Mouse (Mus musculus): ENCODE data around the gene Gck.
A peak's percentile ranks its signal among the peaks of the same experiment; 100 is the strongest.

Gene Gck

DNA sequence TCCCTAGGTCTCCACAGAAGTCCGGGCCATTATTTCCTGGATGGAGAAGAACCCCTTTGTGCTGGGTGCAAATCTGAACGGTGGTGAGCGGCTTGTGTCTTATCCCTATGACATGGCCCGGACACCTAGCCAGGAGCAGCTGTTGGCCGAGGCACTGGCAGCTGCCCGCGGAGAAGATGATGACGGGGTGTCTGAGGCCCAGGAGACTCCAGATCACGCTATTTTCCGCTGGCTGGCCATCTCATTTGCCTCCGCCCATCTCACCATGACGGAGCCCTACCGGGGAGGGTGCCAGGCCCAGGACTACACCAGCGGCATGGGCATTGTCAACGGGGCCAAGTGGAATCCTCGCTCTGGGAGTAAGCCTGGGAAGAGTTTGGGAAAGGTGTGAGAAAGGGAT, 79.8 kb downstream of the Gck start:
- DNase-seq, result no peak

DNA sequence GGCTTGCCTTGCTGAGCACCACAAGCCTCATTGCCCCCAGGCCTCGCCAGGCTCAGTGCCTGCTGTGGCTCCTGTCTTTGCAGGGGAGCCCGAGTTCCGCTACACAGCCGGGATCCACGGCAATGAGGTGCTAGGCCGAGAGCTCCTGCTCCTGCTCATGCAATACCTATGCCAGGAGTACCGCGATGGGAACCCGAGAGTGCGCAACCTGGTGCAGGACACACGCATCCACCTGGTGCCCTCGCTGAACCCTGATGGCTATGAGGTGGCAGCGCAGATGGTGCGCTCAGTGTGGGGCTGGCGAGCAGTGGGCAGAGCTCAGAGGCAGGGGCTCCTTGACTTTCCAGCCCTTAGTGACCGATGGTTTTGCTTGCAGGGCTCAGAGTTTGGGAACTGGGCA, 80.5 kb downstream of the Gck start:
- DNase-seq, result no peak

DNA sequence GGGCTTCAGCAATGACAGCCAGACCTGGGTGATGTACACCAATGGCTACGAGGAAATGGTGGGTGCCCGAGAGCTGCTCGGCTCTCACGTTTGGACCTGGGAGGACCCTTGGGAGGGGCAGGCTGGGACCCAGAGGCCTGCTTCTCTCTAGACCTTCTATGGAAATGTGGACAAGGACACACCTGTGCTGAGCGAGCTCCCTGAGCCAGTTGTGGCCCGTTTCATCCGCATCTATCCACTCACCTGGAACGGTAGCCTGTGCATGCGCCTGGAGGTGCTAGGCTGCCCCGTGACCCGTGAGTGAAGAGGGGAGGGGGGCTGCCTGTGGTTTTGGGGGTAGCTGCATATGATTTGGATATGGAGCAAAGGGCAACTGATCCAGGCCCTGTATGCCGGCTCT, 81.6 kb downstream of the Gck start:
- DNase-seq, result no peak

DNA sequence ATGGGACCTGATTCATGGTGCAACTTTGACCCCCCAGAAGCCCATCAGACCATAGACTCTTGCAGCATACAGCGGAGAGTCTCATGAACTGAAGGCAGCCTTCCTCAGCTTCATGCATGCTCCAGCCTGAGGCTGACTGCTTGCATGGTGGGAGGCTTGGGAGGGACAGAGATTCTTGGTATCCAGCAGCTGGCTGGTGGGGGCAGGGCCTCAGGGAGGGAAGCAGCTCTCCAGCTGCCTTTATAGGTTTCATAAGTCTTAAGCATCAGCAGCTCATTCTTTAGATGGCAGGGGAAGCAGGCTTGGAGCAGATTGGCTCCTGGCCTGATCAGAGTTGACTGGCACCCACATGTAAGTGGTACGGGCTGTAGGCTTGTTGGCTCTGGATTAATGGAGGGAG, 82.7 kb downstream of the Gck start:
- DNase-seq, result no peak

DNA sequence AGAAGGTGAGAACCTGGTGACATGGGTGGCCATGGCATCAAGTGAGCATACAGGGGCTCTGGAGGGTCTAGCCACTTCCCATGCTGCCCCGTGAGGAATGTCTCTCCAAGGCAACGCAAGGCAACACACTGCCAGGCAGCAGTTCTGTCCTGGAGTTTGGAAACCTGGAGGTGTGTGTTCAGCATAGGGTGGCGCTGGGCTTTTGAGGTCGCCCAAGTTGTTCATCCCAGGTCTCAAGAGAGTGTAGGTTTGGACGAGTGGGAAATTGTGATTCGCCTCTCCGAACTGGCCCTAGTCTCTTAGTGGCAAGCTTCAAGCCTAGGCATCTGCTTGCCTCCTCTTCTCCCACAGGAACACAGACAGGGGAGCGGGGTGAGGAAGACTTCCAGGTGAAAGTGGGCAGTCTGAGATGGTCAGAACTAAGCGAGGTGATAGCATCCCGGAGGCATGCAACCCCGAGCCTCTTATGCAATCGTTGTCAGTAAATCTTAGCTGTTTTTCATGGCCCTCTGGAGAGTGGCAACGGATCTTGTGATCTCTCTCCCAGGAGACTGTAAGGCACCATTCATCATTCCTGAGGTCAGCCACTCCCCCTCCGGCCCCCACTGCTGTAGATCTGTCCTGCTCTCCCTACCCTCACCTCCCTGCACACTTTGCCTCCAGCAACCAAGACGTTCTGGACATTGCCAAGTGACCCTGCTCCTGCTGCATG, 87.3 kb downstream of the Gck start:
- no peak for DNase-seq

DNA sequence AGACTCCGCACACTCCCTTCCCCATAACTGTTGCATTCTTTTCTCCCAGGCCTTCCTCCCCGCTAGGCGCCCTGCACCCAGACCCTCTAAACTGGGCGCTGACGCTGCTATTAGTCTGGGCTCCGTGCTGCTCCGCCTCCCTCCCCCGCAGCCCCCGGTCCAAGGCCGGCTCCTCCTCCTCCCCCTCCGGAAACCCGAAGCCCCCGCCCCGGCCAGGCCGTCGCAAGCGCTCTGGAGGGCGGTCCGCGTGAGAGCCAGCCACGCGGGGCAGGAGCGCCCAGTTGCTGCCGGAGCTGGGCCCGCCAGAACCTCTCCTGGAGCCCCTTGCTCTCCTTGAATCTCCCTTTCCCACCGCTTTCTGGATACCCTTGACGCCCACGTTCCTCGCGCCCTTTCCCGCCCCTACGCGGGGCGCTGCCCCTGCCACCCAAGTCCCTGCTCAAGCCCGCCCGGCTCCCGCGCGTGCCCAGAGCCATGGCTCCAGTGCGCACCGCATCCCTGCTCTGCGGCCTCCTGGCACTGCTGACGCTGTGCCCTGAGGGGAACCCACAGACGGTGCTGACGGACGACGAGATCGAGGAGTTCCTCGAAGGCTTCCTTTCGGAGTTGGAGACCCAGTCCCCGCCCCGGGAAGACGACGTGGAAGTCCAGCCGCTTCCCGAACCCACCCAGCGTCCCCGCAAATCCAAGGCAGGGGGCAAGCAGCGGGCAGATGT, 88.0 kb downstream of the Gck start, which contains the start of gene Aebp1:
Aebp1 (plus strand) TSS at position 270 of the 716 bp plus-strand sequence.
- peak; percentile 52 for DNase-seq

DNA sequence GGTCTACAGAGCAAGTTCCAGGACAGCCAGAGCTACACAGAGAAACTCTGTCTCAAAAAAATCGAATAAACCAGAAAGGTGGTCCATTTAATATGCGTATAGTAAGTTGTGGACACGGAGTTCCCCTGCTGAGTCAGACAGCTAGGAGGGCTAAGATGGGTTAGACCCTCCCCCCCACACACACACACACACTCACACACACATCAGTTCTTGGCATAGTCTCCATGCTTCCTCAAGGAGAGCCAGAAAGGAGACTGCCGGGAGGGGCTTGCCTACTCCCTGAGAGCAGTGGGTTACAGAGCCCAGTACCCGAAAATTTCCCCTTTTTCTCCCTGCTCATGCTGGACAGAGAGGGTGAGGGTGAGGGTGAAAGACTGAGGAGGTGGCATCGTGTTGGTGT, 89.2 kb downstream of the Gck start:
- DNase-seq, result no peak

DNA sequence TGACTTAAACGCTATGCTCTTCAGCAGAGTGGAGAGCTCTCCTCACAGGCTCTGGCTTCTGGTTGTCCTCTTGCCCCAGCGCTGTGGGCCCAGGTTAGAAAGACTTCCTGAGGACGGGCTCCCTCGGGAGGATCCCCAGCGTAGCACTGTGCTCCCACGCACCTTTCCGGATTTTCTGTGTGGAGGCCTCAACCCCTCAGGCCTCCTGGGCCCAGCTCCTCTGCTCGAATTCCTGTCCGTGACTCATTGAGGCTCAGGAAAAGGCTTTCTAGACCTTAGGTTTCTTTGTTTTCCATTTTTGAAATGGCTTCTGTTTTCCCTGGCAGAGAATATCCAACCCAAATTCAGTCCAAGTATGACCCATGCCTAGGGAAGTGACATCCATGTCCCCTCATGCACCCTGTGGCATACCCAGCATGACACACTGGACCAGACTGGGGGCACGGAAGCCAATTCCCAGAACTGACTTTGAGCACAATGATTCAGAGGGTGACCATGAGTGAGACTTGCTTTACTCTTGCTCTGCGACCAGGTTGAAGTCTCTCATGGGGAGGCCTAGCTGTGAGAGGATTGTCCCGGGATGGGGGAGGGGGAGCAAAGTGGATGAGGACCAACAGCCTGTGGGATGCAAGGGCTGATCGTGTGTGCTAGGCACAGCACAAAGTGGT, 89.9 kb downstream of the Gck start:
- DNase-seq, result no peak

DNA sequence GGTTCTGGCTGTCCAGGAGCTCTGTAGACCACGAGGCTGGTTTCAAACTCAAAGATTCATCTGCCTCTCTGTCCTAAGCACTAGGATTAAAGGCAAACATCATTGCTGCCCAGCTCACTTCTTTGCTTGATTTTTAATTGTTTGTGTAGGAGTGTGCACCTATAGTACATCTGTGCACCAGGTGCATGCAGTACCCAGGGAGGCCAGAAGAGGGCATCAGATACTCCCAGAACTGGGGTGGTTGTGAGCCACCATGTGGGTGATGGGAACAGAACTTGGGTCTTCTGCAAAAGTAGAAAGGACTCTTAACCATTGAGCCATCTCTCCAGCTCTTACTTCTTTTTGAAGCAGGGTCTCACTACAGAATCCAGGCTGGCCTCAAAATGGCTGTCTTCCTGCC, 91.2 kb downstream of the Gck start:
- no peak for DNase-seq

DNA sequence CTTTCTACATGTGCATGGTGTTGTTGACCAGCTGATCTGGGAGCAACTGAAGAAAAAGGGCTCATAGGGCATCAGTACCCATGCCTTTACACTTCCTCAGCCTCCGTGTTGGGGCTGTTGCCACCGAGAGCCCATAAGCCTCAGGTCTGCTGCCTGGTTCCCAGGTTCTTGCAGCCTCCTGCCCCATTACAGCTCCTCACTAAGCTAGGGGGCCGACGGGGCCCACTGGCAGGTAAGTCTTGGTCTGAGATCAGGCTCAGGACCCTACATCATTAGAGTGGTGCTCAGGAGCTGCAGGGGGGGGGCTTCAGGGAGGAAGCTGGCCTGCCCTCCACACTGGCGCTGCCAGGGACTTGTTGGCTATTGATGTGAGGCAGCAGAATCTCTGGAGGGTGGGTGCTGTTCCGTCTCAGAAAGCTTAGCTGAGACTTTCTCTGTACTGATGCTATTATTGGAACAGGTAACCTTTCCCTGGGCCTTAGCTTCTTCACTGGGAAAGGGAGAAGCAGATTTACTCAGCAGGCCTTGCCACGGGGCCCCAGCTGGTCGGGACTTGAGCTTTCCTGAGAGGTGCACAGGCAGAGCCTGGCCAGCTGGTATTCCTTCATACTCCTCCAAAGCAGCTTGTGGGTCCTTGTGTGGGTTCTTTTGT, 93.3 kb downstream of the Gck start:
- no peak for DNase-seq

DNA sequence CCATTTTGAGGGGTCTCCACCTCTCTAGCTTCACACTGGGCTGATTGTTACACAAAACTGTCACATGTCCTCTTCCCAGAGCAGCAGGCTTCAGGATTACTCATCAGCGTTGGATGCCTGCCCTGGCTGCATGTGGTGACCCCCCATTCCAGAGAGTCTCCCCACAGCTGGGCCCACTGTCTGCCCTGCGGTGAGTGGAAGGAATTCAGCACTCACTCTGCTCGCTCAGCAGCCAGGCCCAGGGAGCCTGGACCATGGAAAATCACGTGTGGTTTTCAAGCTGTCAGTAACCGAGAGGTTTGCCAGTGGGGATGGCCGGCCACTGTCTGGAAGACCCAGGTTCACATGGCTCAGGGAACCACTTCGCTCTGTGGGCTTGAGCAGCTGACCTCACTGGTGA, 94.0 kb downstream of the Gck start:
- DNase-seq, result peak; percentile 63

DNA sequence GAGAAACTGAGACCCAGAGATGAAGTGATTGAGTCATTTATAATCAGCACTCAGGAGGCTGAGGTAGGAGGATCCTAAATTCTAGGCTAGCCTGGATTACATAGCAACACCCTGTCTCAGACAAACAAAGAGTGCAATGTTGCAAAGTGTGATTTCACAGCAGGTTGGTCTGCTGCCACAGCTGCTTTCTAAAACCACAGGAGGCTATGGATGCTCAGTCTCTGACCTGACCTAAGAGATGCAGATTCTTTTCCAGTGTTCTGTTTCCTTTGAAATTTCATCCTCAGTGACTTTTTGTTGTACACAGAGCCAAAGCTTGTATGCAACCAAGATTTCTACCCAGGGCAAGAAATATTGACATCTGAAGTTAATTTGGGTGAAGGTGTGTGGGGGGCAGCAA, 94.4 kb downstream of the Gck start:
- DNase-seq, result no peak

DNA sequence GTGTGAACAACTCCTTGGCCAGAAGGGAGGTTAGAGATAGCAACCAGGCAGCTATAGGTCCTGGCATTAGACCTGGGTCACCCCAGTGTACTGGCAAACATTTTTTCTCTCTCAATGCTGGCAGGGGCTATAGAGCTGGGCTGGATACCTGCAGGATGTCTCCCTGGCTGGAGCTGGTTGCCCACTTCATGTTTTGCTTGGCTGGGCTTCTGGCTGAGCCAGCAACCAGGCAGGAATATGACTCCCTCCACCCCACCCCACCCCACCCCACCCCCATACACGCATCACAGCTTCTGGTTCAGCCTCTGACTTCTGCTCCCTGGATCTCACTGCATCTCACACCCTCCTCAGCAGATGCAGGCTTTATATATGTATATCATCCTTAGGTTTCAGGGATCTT, 97.6 kb downstream of the Gck start:
- DNase-seq, result no peak

DNA sequence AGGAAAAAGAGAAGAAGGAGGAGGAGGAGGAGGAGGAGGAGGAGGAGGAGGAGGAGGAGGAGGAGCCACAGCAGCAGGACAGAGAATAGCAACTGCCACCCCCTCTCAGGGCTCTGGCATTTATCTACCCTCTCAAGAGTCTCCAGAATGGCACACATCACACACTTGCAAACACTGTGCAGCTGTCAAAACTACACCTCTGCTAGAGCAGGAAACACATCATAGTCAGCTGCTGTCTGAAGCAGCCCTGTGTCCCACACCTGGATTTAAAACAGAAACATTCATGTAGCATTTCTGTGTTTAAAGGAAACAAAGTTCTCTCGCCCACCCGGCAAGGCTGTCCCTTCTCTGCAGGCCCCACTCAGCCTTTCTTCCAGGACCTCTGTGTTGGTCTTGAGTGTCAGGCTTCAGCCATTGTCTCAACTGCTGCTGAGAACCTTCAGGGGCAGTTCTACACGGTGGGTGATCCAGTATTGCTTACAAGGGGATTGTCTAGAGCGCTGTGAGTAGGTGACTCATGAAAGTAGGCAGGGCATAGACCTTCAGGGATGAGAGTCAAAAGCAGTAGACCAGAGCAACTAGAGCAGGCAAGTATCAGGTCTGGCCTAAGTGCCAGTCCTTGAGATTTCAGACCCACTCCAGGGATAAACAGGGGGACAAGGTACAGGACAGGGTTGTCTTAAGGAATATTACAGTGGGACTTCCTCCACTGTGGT, 98.7 kb downstream of the Gck start:
- DNase-seq, result no peak
